Mouse (Mus musculus) intestine, postnatal 0 days (tissue): ENCODE measurements around the gene B3gnt3. TPM values are rescaled to one million over a fixed set of nuclear protein-coding genes. Genes with fewer than 3 reads are reported as not detected.

ENCODE experiments used
- ATAC-seq: fragments of 200-750 bp; cut with Nextera tagmentation; 2 replicates; pipeline ENCODE4 v1.8.0; 2017; ENCODE audit warnings: mild to moderate bottlenecking, moderate TSS enrichment, moderate library complexity
- H3K27ac ChIP-seq: fragments of 300-500 bp; sonication (generic); 2 replicates; pipeline ENCODE4 v1.5.1; 2014; ENCODE audit warnings: mild to moderate bottlenecking, low read depth, low read length, moderate library complexity
- H3K27me3 ChIP-seq: fragments of 300-500 bp; sonication (generic); replicated peaks from 2 replicates; pipeline ENCODE4 v1.6.1; 2014; ENCODE audit warnings: low read length, mixed read lengths; ENCODE audit not compliant: control insufficient read depth, insufficient read depth
- H3K36me3 ChIP-seq: fragments of 300-500 bp; sonication (generic); 2 replicates; pipeline ENCODE4 v1.6.1; 2014; ENCODE audit warnings: mild to moderate bottlenecking, moderate library complexity; ENCODE audit not compliant: control insufficient read depth, insufficient read depth
- H3K4me1 ChIP-seq: fragments of 300-500 bp; sonication (generic); replicated peaks from 2 replicates; pipeline ENCODE4 v1.6.1; 2014; ENCODE audit warnings: antibody characterized with exemption, low read length, mixed read lengths; ENCODE audit not compliant: control insufficient read depth, insufficient read depth
- H3K4me2 ChIP-seq: fragments of 300-500 bp; sonication (generic); replicated peaks from 2 replicates; pipeline ENCODE4 v1.6.1; 2014; ENCODE audit warnings: low read depth, mild to moderate bottlenecking, moderate library complexity
- H3K4me3 ChIP-seq: fragments of 300-500 bp; sonication (generic); 2 replicates; pipeline ENCODE4 v1.5.1; 2014; ENCODE audit warnings: low read depth, low read length
- H3K9ac ChIP-seq: fragments of 300-500 bp; sonication (generic); 2 replicates; pipeline ENCODE4 v1.6.1; 2014; ENCODE audit warnings: mild to moderate bottlenecking, low read depth, low read length
- H3K9me3 ChIP-seq: fragments of 300-500 bp; sonication (generic); 2 replicates; pipeline ENCODE4 v1.6.1; 2016; ENCODE audit warnings: mixed run types; ENCODE audit not compliant: control insufficient read depth
- CTCF ChIP-seq: sonication (generic); IDR thresholded peaks from 2 replicates; pipeline ENCODE4 v1.5.1; 2016; ENCODE audit warnings: low read depth, mild to moderate bottlenecking, control low read depth, antibody characterized with exemption, moderate library complexity
- WGBS: fragments of 180-500 bp; shearing (Covaris S2); extraction: QIAGEN DNeasy Blood & Tissue Kit; methylation state at CpG from one replicate; pipeline ENCODE4 v1.1.7; 2014; 5-methylcytosine and 5-hydroxymethylcytosine counted together
- polyA plus RNA-seq: library from polyadenylated mRNA; unstranded; fragments of >200 nt; fragmentation: Nextera tagmentation; extraction: Ambion mirVana; gene quantifications from 2 replicates; pipeline ENCODE4 v1.2.1, GENCODE M21; 2015

The B3gnt3 gene
- polyA plus RNA-seq, 1 experiment from 2014 or later = 33.5 TPM

DNA sequence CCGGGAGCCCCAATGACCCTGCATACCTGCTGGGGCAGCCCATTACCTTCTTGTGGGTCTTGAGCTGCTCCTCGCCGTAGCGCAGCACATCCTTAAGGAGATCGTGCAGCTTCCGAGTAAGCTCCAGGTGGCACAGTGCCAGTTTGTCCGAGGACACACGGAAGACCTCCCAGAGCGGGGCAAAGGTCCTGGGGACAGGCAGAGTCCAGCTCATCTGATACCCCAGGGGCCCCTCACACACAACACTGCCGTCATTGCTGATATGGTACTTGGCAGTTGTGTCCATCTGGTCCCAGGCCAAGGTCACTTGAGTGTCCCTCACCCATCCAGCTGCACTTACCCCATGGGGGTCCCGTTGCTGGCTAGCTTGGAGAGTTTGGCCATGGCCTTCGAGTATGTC, 15.5 kb upstream of the B3gnt3 start:
- ATAC-seq = peak; percentile 58
- Histone ChIP-seq H3K9ac (no peak overlapping the region), H3K36me3 (no peaks in the 10 kb centered on the region), H3K27ac (no peak overlapping the region), H3K4me2 (no peak overlapping the region), H3K4me3 (no peak overlapping the region), H3K27me3 (no peaks in the 10 kb centered on the region), H3K9me3 (no peaks in the 10 kb centered on the region), H3K4me1 (peaks cover 3% of the 10 kb centered on the region; the same call in 1 of the 2 replicates)
- no peak for TF ChIP-seq CTCF
- 62% methylated on average over 12 of the region's 12 CpGs for WGBS

DNA sequence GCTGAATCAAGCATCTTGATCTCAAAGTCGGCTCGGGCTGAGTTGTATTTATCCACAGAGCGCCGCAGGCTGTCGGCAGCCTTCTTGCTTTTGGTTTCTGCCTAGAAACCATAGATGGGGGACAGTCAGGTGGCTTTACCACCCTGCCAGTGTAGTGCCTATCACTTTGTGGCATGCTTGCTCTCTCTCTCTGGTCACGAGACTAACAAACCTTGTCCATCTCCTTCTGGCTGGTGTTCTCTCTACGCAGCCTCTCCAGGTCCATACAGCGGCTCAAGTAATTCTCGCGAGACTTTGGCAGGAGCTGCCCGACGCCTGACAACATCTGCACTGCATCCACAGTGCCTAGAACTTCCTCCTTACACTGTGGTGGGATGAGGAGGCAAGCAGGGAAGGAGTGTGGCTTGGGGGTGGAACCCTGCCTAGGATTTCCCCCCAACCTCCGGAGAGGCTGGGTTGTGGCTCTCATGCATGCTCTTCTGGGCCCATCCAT, 15.0 kb upstream of the B3gnt3 start:
- no peaks in the 10 kb centered on the region for H3K27me3 ChIP-seq
- no peak overlapping the region for H3K4me2 ChIP-seq
- H3K9ac ChIP-seq = no peak overlapping the region
- H3K9me3 ChIP-seq = no peaks in the 10 kb centered on the region
- ATAC-seq = no peak
- TF ChIP-seq CTCF = no peak
- no peak overlapping the region for H3K4me3 ChIP-seq
- WGBS = 81% methylated on average over 13 of the region's 13 CpGs
- peaks cover 3% of the 10 kb centered on the region; the same call in 1 of the 2 replicates for H3K4me1 ChIP-seq
- H3K27ac ChIP-seq = no peak overlapping the region
- H3K36me3 ChIP-seq = no peaks in the 10 kb centered on the region

DNA sequence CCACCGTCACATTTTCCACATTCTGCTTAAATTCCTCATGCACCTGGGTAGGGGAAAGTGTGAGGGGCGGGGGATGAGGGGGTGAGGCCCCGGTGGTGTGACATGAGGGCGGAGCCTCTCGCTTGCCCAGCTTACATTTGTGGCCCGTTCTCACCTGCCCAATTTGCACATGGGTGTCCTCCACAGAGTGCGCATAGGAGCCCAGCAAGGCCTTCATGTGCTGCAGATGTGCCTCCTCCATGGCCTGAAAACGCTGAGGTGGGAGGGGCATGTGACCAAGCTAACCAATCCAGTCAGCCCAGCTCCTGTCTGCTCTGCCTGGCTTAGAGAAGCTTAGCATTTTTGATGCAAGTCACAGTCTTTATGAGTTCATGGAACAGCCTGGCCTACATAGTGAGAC, 13.9 kb upstream of the B3gnt3 start:
- Histone ChIP-seq H3K4me2 (no peak overlapping the region), H3K9me3 (no peaks in the 10 kb centered on the region), H3K27ac (no peak overlapping the region), H3K36me3 (no peaks in the 10 kb centered on the region), H3K27me3 (no peaks in the 10 kb centered on the region), H3K9ac (no peak overlapping the region), H3K4me1 (peaks cover 3% of the 10 kb centered on the region; the same call in 1 of the 2 replicates), H3K4me3 (no peak overlapping the region)
- 44% methylated on average over 8 of the region's 8 CpGs for WGBS
- TF ChIP-seq CTCF = no peak
- no peak for ATAC-seq

DNA sequence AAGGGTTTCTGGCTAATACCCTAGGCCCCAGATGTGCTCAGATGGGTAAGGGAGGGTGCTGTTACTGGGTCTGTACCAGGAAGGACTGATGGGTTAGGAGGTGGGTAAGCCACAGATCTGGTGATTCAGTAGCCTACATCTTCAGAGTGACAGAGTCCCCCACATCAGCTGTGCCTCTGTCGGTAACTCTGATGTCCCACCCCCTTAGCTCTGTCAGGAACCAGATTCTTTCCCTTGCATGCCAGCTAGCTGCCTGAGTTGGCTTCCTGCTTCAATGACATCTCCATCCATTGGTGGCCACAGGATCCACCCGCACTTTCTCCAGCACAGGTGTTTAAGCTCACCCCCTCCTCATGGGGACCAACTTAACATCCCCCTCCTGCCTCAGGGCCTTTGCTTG, 10.0 kb upstream of the B3gnt3 start:
- WGBS = 76% methylated on average over 2 of the region's 2 CpGs

DNA sequence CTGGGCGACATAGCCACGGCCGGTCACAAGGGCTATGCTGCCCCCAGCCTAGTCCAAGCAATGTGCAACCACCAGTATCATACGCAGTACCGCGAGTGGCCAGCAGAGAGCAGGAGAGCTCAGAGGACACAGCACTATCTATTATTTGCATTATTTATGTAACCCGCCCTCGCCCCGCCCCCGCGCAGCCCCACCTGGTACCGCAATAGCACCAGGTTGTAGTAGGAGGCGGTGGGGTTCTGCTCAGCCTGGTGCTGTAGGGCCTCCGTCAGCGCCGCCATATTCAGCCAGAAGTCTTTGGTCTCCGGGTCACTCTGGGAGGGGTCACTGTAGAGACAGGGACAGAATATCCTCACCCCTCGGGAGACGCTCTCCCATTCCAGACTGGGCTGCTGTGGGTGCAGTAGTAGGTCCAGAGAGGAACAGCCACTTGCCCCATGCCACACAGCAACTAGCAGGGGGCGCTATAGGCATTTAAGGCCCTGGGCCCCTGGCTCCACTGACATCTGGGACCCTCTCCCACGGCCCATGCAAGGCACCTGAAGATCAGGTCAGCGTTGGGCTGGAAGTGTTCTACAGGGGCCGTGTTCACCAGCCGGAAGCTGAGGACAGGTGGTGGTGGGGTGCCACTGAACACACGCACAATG, 8.3 kb upstream of the B3gnt3 start:
- ATAC-seq = peak; percentile 58
- peak; percentile 82 for TF ChIP-seq CTCF
- Histone ChIP-seq H3K9ac (no peak overlapping the region), H3K27me3 (no peaks in the 10 kb centered on the region), H3K9me3 (no peaks in the 10 kb centered on the region), H3K4me2 (peak overlapping the region; percentile 61), H3K4me1 (no peaks in the 10 kb centered on the region), H3K36me3 (no peaks in the 10 kb centered on the region), H3K27ac (no peak overlapping the region), H3K4me3 (no peak overlapping the region)
- 23% methylated on average over 25 of the region's 25 CpGs for WGBS

More for the DNA sequence above, 10.0 kb upstream of the B3gnt3 start:
- TF ChIP-seq CTCF = no peak
- H3K36me3 ChIP-seq = no peaks in the 10 kb centered on the region
- no peak overlapping the region for H3K4me2 ChIP-seq
- no peak overlapping the region for H3K9ac ChIP-seq
- no peaks in the 10 kb centered on the region for H3K4me1 ChIP-seq
- no peak overlapping the region for H3K27ac ChIP-seq
- no peak overlapping the region for H3K4me3 ChIP-seq
- ATAC-seq = no peak
- no peaks in the 10 kb centered on the region for H3K27me3 ChIP-seq
- H3K9me3 ChIP-seq = no peaks in the 10 kb centered on the region

DNA sequence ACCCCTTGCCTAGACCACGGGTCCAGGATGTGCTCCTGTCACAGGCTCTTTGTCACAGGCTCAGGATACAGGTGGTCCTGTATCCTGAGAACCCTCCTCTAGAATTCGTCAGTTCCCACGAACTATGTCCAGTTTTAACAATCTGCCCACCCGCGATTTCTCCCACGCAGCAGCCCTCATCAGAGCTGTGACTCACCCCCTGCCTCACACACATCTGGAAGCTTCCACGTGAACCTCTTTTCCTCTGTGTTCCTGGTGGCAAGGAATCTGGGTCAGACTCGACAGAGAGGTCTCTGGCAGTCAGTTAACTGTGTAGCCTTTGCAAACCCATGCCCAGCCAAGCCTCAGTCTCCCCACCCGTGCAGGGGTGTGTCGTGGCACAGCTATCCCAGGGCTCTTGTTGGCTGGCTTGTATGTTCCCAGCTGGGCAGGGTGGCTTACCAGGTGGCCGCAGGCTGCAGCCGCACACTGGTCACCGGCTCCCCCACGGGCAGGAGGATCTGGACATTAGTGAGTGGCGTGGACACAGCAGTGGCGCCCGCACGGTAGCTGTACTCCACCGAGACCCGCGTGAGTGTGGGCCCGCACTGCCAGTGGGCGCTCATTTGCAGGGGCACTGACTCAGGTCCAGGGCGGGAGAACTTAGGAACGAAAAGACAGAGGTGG, 7.7 kb upstream of the B3gnt3 start:
- no peaks in the 10 kb centered on the region for H3K9me3 ChIP-seq
- H3K4me3 ChIP-seq = no peak overlapping the region
- H3K9ac ChIP-seq = no peak overlapping the region
- H3K27ac ChIP-seq = no peak overlapping the region
- no peak for TF ChIP-seq CTCF
- H3K4me1 ChIP-seq = no peaks in the 10 kb centered on the region
- no peaks in the 10 kb centered on the region for H3K36me3 ChIP-seq
- 0 out of 2 replicates have a peak, but pooled peaks have one; percentile 37 for ATAC-seq
- 45% methylated on average over 25 of the region's 25 CpGs for WGBS
- H3K27me3 ChIP-seq = no peaks in the 10 kb centered on the region
- H3K4me2 ChIP-seq = peak overlapping the region; percentile 61
